Mouse (Mus musculus): ENCODE data around the gene Chn1.

The Chn1 gene

GRCm38 (mm10) chr2:73560899-73561664 is 214.1 kb downstream of the Chn1 start:
- no peak for DNase-seq (ENCODE audit: low spot score)

All from yolk sac, embryonic 10.5 days (tissue).